Mouse (Mus musculus) WW6 (cell line): ENCODE measurements at regions not wholly inside any gene's neighbourhood (a gene's known extent, or its start where the extent isn't known, plus 50 kb on each side); places are given as distances from the start of the nearest gene placed in this dataset.
A peak's percentile ranks its signal among the peaks of the same experiment; 100 is the strongest.

Experiments
- DNase-seq: peaks from one replicate; pipeline ENCODE4 v3.0.0-alpha.2; 2013; ENCODE audit warnings: low read depth, low spot score

DNA sequence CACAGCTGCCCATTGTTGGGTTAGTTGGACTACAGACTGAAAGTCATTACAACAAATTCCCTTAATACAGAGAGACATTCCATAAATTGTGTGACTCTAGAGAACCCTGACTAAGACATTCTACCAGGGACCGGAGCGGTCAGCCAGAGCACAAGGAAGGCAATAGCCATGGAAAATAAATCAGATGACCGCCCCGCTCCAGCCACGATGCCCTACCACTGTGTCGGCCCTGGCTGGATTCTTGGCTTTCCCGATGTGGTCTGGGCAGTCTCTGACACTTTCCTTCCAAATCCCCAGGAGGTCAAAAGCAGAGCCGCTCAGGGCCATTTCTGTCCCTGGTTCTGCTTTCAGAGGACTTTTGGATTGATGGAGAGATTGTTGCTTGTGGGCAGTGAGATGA, 57.8 kb downstream of the Lsm3 start:
- DNase-seq: no peak

DNA sequence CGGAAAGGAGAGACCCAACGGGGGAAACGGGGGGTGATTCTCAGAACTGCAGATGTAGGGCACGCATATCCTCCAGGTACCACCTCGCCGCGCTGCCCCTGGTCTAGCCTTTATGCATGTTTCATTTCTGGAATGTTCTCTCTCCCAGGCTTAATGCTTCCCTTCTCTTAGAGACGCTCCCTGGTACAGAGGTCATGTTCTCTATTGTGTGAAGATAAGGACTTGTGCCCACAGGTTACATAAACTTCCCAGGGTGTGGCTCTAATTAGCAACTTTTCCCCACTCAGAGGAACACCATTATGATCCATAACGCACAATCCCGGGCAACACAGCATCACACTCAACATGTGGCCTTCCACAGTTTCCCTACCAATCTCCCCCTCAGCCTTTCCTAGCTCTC, 58.7 kb downstream of the Lsm3 start:
- no peak for DNase-seq

DNA sequence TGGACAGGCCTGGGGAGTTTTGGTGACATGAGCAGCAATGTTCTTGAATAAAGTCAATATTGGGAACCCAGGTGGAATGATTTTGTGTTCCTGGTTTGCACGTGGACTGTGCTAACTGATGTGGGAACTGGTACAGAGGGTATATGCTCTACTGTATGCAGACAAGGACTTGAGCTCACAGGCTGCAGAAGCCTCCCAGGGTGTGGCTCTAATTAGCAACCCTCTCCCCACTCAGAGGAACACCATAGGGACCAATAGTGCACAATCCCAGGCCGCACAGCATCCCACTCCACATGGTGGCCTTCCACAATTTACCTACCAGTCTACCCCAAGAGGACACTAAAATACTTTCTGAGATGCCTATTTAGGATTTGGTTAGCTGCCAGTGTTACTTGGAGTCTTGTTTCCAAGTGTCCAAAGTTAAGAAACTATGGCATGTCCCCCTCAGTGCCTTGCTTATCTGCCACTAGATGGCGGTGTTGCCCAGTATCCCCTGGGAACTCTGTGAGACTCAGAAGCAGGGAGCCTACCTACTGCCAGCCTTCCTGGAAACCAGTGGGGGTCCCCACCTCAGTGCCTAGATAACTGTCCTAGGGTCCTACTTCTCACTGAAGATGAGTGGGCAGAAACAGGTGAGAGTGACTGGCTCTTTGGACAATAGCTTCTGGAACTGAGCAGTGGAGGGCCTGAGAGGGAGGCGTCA, 60.1 kb downstream of the Lsm3 start:
- peak; percentile 39 for DNase-seq

DNA sequence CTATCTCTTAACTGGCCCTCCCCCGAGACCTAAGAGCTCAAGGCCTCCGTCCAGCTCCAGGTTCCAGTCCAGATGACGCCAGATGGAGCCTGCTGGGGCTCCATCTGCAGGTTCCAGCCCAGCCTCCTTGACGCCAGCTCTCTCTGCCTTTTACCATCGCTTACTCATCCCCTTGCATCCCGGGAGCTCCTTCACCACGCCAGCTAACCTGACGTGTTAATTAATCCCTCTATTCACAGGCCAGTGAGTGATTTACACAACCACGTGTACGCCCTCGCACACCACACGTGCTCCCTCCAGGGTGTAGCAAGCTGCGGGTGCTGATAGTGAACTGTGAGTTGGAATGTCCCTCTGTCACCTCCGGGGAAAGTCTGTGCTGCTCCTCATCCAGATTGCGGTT, 61.2 kb downstream of the Lsm3 start:
- no peak for DNase-seq

DNA sequence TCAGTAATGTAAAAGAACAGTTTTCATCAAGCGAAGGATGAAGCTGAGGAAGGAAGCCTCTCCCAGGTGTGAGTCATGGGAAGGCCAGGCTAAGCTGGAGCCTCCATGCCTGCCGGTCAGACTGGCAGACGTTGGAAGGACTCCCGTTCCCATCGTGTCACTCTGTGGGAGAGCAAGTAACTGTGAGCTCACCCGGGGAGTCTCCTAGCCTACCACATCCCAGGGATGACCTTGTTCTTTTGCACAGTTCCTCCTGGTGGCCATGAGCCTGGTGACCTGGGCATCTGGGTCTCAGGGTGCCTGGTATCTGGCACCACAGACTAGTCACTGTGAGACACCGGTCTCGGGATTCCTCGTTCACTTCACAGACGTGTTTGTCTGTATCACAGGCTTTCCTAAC, 63.9 kb downstream of the Lsm3 start:
- no peak for DNase-seq

DNA sequence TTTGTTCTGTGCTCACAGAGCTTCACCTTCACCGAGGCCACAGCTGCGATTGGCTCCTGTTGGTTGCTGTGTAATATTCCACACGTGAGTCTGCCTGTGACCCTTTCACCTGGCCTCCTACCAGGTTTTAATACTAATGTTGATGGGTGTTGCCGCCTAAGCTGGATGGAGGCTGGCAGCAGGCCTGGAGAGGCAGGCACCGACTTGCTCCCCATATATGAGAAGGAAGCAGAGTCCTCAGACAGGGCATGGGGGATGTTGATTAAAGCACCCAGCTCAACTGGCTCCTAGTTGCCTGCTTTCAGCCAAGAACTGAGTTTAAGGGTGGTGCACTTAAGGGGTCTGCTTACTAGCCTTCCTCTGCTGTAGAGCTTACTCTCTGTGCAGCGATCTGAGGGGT, 64.9 kb downstream of the Lsm3 start:
- no peak for DNase-seq

DNA sequence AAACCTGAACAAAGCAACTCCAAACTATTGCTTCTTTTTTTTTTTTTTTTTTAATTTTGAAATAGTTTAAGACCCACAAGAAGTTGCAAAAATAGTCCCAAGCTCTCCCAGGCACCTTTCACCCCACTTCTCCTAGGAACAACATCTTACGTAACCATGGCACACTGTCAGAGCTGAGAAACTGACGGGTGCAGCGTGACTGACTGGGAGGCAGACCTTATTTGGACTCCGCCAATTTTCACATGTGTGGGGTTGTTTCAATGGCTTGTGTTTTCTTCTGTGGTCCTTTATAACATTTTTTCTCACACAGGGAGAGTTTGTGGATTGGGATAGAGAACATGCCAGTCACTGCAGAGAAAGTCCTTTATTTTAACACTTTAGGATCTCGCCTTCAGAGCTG, 66.6 kb downstream of the Lsm3 start:
- DNase-seq: no peak

DNA sequence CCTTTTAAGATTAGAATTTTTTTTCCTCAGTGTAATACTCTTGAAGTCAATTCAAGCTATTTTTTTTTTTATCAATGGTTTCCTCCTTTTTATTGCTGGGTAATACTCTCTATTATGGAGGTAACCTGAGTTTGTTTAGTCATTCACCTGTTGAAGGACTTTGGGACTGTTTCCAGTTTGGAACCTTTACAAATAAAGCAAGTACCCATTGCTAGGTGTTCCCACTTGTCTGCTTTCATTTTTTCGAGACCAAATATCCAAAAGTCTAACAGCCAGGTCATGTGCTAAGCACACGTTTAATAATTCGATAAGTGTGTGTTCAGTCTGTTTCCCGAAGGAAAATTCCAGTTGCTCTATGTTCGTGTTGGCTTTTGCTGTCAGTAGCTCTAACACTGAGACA, 67.6 kb downstream of the Lsm3 start:
- no peak for DNase-seq

DNA sequence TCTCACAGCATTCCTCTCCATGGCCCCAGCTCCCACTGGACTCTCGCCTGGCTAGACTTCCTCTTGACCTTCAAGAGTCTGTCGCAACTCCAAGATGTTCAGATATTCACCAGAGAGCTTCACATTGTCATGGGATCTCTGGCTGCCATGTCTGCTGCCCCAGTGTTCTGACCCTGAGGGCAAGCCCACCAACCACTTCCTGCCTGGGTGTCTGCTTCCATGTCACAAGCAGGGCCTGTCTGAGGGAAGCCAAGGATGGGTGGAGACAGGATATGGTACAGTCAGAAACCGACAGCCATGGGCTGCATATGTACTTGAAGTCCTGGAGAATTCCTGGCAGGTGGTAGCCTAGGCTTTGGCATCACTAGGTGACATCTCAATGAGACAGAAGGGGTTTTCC, 69.8 kb downstream of the Lsm3 start:
- DNase-seq: no peak

DNA sequence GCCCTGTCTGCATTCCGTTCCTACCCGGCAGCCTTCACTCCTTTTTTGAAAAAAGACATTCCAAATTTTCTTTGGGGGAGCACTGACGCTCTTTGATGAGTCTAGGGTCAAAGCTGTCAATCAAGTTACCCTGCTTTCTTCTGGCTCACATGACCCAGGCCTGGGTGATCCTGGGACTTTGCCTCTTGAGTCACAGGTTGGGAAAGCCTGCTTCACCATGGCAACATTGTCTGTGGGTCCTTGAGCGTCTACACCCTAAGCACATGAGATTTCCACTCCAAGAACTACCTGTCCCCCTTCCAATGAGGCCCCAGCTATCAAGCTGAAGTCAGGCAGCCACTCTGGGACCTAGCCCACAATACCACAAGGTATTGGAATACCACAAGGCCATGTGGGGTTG, 73.5 kb downstream of the Lsm3 start:
- no peak for DNase-seq

DNA sequence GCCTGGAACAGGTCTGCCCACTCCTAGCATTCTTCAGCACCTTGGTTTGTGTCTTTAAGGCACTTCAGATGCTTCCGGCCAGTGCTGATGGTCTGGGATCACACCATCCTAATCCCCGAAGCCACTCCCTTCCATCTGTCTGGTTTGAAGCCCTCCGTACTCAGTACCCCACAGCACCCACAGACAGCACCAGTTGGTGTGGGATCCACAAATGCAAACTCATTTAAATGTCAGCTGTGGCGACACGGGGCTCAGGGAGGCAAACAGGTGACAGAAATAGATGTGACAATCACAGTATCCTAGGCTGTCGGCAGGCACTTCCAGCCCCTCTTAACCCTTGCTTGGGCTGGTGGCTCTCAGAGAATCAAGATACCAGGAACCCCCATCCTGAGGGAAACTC, 74.7 kb downstream of the Lsm3 start:
- no peak for DNase-seq

DNA sequence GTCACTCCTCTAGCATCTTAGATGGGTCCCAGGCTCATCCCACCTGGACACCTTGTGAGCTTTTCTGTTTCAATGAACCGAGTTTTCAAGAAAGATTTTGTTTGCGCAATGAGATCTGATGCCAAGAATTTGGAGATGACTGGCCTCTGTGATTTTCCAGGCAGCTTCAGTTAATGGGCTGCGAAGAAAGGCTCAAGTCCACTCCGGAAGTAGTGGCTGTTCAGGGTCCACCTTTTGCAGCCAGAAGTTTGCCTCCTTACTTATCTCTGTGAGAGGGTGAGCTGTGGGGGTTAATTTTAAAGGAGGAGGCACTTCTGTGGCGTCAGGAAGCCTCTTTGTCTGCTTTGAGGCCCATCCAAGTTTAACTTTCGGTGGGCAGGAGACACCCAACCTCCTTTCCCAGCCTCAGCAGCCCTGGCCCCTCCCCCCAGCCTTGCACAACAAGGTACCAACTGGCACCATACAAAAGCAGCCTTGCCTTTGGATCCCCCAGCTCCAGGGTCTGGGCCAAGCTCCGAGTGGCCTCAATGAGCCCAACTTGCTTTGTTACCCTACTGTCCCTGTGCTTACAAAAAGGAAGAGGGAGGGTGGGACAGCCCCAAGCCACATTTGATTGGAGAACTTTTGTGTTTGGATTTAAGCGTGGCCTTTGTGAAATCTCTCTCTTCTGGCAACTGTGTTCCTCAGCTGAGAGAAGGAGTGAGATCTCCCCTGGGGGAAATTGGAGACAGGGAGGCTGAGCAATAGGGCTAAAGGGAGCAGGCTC, 75.3 kb downstream of the Lsm3 start:
- DNase-seq: no peak

DNA sequence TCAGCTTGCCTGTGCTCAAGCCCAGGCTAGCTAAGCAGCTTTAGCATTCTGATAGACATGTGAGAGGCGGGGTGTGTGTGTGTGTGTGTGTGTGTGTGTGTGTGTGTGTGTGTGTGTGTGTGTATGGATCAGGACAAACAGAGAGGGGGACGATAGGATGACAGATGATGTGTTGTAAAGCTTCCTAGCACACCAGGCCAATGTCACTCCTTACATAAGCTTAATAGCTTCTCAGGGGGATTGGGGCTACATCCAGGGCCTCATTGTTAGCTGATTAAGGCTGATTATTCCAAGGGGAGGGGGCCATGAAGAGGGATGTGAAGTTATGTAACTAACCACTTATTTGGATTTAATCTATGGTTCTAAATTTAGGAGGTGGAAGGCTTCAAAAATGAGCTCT, 76.9 kb downstream of the Lsm3 start:
- DNase-seq: no peak

DNA sequence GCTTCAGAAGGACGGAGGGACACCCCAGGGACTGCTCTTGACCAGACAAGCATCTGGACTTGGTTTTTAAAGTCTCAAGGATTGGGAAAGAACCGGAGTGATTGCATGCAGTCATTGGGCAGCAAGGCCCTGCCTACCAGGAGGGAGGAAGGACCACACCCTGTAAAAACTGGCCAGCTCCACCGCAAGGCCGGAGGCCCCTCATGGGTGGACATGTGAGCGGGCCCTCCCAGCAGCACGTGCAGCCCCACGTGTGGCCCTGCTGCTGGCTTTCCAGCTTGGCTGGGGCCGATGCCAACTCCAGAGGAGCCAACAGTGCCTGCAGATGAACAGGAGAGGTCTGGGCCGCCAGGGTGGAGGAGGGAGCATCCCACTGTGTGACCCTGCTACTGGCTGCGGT, 83.2 kb downstream of the Lsm3 start:
- no peak for DNase-seq

DNA sequence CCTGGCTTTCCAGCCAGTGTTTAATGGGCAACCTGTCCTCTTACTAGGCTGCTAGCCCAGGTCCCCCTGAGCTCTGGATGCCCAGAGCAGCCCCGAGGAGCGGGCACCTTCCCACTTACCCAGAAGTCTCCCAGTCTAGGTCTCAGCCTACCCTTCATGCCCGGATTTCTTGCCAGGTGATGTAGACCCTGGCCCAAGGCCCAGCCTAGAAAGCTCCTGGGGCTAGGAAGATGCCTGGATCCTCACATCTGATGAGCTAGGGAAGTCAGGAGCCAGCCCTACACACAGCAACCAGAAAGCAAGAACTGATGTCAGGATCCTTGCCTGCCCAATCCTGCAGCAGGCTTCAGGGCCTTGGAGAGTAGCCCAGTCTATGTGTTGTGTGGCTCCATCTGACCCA, 83.7 kb upstream of the Slc6a6 start:
- no peak for DNase-seq

DNA sequence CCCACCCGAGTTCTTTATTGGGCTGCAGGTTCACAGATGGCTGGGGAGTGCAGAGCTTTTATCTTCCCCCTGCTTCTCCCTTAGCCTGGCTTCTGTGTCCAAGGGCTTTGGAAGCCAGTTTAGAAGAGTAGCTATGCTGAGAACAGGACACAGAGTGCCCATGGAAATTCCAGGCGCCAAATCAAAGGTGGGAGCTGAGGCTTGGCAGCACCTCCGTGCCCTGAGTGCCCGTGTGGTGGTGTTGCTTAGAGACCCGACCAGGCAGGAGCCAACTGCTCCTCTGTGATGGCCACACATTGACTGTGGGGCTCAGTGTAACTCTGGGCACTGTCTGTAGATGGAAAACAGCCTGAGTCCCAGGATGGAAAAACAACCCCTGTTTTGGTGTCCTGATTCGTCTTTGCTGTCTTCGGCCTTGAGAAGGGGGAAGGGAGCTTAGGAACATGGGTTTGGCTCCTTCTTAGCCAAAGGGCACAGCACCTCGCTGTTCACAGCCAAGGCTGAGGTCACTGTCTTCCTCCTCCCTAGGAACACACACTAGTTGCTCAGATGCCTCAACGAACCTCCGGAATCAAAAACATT, 77.1 kb upstream of the Slc6a6 start:
- no peak for DNase-seq

DNA sequence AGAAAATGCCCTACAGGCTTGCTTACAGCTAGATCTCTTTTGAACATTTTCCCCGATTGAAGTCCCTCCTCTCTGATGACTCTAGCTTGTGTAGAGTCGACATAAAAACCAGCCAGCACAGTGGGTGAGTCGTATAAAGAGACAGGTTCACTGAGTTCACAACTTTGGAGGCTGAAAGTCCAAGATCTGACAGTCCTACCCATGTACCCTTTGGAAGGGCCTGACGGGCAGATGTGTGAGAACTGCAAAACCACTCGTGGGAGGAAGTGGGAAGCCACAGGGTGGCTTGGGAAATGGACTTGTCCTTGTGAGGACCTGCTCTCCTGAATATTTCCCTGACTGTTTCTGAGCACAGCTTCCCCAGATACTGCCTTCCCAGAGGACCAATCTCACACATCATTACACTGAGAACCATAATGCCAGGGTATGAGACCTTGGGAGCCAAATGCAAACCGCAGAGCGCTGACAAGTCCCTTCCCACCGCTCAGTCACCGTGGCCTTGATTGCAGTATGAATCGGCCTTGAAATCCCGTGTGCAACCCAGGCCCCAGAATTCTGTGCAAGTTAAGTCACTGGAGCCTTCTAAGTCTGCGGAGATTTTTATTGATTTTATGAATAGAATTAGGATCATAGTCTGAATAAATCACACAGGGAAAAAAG, 76.1 kb upstream of the Slc6a6 start:
- DNase-seq: no peak

DNA sequence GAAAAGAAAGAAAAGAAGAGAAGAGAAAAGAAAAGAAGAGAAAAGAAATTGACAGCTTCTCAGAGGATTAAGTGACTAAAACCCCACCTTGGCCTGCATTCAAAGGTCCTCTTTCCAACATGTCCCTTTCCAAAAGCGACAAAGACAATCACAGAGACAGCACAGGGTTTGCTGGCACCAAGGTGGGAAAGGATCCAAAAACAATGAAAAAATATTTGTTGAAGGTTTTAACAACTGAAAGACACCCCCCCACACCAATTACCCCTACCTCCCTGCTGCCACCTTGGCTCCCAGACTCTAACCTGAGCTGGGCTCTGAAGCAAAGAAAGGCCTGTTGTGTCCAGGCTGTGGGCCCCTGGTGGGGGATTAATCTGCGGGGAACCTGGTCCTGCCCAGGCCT, 74.2 kb upstream of the Slc6a6 start:
- no peak for DNase-seq

DNA sequence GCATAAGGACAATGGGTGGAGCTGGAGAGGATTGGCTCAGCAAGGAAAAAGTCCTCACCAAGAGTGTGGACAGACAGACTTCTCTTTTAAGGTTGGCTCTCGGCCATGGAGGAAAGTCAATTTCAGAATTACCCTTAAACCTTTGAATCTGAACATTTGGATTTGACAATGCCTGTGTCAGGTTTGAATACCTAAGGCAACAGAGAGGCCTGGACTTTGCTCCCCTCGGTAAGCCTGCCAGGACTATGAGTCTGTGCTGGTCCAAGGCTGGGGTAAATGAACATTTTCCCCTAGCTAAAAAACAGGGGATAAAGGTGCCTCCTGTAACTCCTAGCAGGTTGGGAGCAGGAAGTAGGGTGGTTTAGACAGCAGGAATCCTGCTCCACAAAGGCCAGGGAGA, 68.8 kb upstream of the Slc6a6 start:
- DNase-seq: no peak

DNA sequence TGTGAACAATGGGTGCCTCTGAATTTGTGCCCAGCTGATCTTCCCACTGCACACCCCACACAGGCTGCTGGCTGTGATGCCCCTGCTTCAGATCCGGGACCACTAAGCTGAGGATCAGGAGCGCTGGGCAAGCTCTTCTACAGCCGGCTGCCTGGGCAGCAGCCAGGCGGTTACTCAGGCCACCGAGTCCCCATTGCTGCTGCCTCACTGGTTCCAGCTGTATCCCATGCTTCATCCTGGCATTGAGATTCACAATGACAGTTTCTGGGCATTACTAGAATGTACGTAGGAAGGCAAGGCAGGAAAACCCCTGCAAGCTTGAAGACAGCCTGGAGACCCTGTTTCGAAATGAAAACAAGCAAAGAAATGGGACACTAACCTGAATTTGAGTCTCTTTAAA, 67.3 kb upstream of the Slc6a6 start:
- DNase-seq: no peak

DNA sequence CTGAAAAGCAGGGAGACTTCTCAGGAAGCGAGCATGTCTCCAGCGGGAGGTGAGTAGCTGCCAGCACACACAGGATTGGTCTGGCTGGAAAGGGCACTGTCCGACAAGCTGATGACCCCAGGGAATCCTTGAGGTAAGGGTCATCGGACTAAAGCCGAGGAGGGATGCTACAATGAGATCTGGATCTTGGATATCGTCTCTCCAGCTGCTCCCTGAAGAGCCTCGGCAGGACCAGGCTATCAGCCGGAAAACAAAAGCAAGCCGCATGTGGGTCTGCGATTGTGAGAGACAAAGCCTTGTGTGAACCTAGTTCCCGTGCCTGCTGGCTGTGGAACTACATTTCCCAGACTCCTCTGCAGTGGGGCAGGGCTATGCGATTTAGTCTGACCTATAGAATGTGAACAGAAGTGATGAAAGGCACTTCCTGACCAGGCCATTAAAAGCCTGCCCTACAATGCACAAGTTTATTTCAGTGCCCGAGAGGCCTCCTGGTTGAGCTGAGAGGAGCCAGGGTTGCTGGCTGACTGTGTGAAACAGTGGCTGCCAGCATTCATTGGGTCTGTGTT, 66.7 kb upstream of the Slc6a6 start:
- DNase-seq: peak; percentile 46

DNA sequence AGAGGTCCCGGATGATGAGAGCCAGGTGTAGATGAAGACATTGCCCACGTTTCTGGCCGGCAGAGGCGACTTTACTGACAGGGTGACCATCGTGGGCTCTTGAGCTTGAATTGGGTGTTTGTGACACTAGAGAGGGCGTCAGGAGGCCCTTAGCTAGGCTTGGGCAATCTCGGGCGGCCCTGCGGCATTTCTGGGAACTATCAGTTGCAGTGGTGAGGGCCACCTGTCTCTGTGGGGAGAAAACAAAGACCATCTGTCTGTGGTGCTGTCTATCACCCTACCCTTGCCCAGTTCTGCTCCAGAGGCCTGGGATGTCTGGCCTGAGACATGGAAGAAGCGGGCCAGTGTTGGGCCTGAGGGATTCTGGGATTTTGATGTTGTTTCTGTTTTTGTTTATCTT, 66.2 kb upstream of the Slc6a6 start:
- no peak for DNase-seq
